Mouse (Mus musculus): ENCODE measurements around the gene Gm5678. TPM values are rescaled to one million over a fixed set of nuclear protein-coding genes. Genes with fewer than 3 reads are reported as not detected.
"Not testable (repeated sequence)": the region's sequence is repeated elsewhere in the genome, so short reads cannot be mapped to it uniquely, and the experiment has no call there.

Gene Gm5678
- polyA plus RNA-seq, 1 experiment from 2014 or later: not detected

DNA sequence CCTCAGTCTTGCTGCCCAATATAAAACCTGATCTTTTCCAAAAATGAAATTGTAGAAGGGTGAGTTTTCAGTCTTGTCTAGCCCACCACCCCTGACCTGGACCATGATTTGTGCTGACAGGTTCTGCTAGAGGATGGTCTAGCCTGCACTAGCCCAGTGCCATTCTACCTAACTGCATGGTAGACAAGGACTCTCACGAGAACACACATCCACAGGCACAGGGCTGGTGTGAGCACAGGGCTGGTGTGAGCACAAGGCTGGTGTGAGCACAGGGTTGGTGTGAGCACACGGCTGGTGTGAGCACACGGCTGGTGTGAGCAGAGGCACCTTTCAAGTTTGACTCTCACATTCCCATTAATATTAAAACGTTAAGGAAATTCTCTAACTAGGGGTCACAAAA lies 3.2 kb upstream of the Gm5678 start:
- Histone ChIP-seq H3K27ac (ENCODE audit: low read depth, low read length) (no peak overlapping the region), H3K36me3 (ENCODE audit: control insufficient read depth, insufficient read depth, low read length) (no peaks in the 10 kb centered on the region), H3K4me3 (ENCODE audit: low read depth, low read length) (no peak overlapping the region), H3K9me3 (ENCODE audit: control insufficient read depth, low read length) (no peaks in the 10 kb centered on the region), H3K4me2 (no peak overlapping the region), H3K9ac (ENCODE audit: low read length) (no peak overlapping the region), H3K4me1 (ENCODE audit: control insufficient read depth, insufficient read depth, low read length) (no peaks in the 10 kb centered on the region), H3K27me3 (ENCODE audit: control insufficient read depth, insufficient read depth, low read length) (no peaks in the 10 kb centered on the region)
- DNase-seq (ENCODE audit: low spot score, missing footprints): no peak
- ATAC-seq (ENCODE audit: low FRiP score): no peak
- 79% methylated on average over 4 of the region's 4 CpGs for WGBS

GRCm38 (mm10) chr16:93626745-93627144 lies 1.2 kb upstream of the Gm5678 start:
- Histone ChIP-seq H3K4me2 (no peak overlapping the region), H3K36me3 (ENCODE audit: control insufficient read depth, insufficient read depth, low read length) (no peaks in the 10 kb centered on the region), H3K4me3 (ENCODE audit: low read depth, low read length) (no peak overlapping the region), H3K4me1 (ENCODE audit: control insufficient read depth, insufficient read depth, low read length) (no peaks in the 10 kb centered on the region), H3K27ac (ENCODE audit: low read depth, low read length) (no peak overlapping the region), H3K9ac (ENCODE audit: low read length) (no peak overlapping the region), H3K27me3 (ENCODE audit: control insufficient read depth, insufficient read depth, low read length) (no peaks in the 10 kb centered on the region), H3K9me3 (ENCODE audit: control insufficient read depth, low read length) (no peaks in the 10 kb centered on the region)
- WGBS: 14% methylated on average over 1 of the region's 1 CpGs
- ATAC-seq (ENCODE audit: low FRiP score): no peak
- no peak for DNase-seq (ENCODE audit: low spot score, missing footprints)

DNA sequence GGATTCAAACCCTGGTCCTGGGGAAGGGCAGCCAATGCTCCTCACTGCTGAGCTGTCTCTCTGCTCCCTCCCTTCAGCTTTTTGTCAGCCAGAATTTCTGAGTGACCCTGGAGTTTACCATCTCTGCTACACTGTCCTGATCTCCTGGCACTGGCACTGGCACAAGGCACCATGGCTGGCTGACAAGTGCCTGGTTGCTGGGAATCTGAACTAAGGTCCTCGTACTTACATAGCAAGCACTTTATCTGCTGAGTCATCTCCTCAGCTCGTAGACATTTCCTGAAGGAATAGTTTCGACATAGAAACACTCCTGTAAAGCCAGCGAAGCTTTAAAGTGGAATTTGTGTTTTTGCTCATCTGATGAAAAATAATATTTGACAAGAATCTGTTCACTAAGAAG lies 16.1 kb downstream of the Gm5678 start:
- no peak overlapping the region for H3K4me2 ChIP-seq
- WGBS: 72% methylated on average over 4 of the region's 4 CpGs

GRCm38 (mm10) chr16:93648441-93649183 lies 20.7 kb downstream of the Gm5678 start:
- DNase-seq (ENCODE audit: low spot score, missing footprints): no peak
- no peaks in the 10 kb centered on the region for H3K27me3 ChIP-seq (ENCODE audit: control insufficient read depth, insufficient read depth, low read length)
- no peak overlapping the region for H3K4me3 ChIP-seq (ENCODE audit: low read depth, low read length)
- no peaks in the 10 kb centered on the region for H3K36me3 ChIP-seq (ENCODE audit: control insufficient read depth, insufficient read depth, low read length)
- WGBS: 83% methylated on average over 5 of the region's 5 CpGs
- H3K4me1 ChIP-seq (ENCODE audit: control insufficient read depth, insufficient read depth, low read length): no peaks in the 10 kb centered on the region
- H3K9ac ChIP-seq (ENCODE audit: low read length): no peak overlapping the region
- no peaks in the 10 kb centered on the region for H3K9me3 ChIP-seq (ENCODE audit: control insufficient read depth, low read length)
- no peak overlapping the region for H3K4me2 ChIP-seq
- H3K27ac ChIP-seq (ENCODE audit: low read depth, low read length): no peak overlapping the region
- ATAC-seq (ENCODE audit: low FRiP score): no peak

More for the DNA sequence above, 16.1 kb downstream of the Gm5678 start:
- Histone ChIP-seq H3K9ac (ENCODE audit: low read length) (no peak overlapping the region), H3K36me3 (ENCODE audit: control insufficient read depth, insufficient read depth, low read length) (no peaks in the 10 kb centered on the region), H3K27me3 (ENCODE audit: control insufficient read depth, insufficient read depth, low read length) (no peaks in the 10 kb centered on the region), H3K4me3 (ENCODE audit: low read depth, low read length) (no peak overlapping the region), H3K27ac (ENCODE audit: low read depth, low read length) (no peak overlapping the region), H3K9me3 (ENCODE audit: control insufficient read depth, low read length) (no peaks in the 10 kb centered on the region), H3K4me1 (ENCODE audit: control insufficient read depth, insufficient read depth, low read length) (no peaks in the 10 kb centered on the region)
- DNase-seq (ENCODE audit: low spot score, missing footprints) (no peak), ATAC-seq (ENCODE audit: low FRiP score) (no peak)

DNA sequence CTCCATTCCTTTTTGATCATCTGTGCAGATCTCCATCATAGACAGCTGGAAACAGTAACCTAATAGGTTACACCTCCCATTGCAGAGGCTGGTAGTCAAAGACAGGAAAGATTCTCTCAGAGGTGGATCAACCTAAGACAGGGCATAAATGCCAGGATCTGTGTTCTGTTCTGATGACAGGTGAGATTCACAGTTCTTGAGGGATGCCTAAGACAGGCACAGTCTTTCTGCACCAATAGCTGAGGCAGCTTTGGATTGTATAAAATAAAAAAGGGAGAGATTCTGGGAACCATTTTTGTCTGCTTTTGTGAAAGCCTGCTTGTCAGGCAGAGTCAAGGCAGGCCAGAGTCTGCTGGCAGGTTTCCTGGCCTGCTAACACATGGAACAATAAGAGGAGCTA lies 40.1 kb downstream of the Gm5678 start:
- no peaks in the 10 kb centered on the region for H3K4me1 ChIP-seq (ENCODE audit: control insufficient read depth, insufficient read depth, low read length)
- DNase-seq (ENCODE audit: low spot score, missing footprints): peak; percentile 59
- H3K36me3 ChIP-seq (ENCODE audit: control insufficient read depth, insufficient read depth, low read length): no peaks in the 10 kb centered on the region
- H3K9ac ChIP-seq (ENCODE audit: low read length): no peak overlapping the region
- H3K27ac ChIP-seq (ENCODE audit: low read depth, low read length): no peak overlapping the region
- no peak for ATAC-seq (ENCODE audit: low FRiP score)
- H3K9me3 ChIP-seq (ENCODE audit: control insufficient read depth, low read length): peaks cover 6% of the 10 kb centered on the region; the same call in 1 of the 2 replicates
- no peak overlapping the region for H3K4me3 ChIP-seq (ENCODE audit: low read depth, low read length)
- no peak overlapping the region for H3K4me2 ChIP-seq
- H3K27me3 ChIP-seq (ENCODE audit: control insufficient read depth, insufficient read depth, low read length): no peaks in the 10 kb centered on the region

DNA sequence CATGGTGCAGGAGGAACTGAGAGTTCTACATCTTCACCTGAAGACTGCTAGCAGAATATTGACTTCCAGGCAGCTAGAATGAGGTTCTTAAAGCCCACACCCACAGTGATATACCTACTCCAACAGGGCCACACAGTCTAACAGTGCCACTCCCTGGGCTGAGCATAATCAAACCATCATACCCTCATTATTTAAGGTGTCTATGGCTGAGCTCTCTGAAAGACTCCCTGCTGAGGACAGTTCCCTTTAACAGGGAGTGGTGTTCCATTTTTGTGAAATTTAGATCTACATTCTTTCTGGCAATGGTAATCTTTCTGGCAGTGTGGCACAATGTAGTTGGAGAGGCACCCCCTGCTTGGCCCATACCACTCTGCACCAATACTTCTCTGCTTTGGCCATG lies 41.6 kb downstream of the Gm5678 start:
- ATAC-seq (ENCODE audit: low FRiP score): no peak
- no peaks in the 10 kb centered on the region for H3K36me3 ChIP-seq (ENCODE audit: control insufficient read depth, insufficient read depth, low read length)
- no peak for DNase-seq (ENCODE audit: low spot score, missing footprints)
- no peaks in the 10 kb centered on the region for H3K27me3 ChIP-seq (ENCODE audit: control insufficient read depth, insufficient read depth, low read length)
- no peak overlapping the region for H3K9ac ChIP-seq (ENCODE audit: low read length)
- H3K4me2 ChIP-seq: no peak overlapping the region
- no peak overlapping the region for H3K27ac ChIP-seq (ENCODE audit: low read depth, low read length)
- peaks cover 6% of the 10 kb centered on the region; the same call in 1 of the 2 replicates for H3K9me3 ChIP-seq (ENCODE audit: control insufficient read depth, low read length)
- no peak overlapping the region for H3K4me3 ChIP-seq (ENCODE audit: low read depth, low read length)
- no peaks in the 10 kb centered on the region for H3K4me1 ChIP-seq (ENCODE audit: control insufficient read depth, insufficient read depth, low read length)

GRCm38 (mm10) chr16:93670466-93670865 lies 42.6 kb downstream of the Gm5678 start:
- not testable (repeated sequence) for H3K27me3 ChIP-seq (ENCODE audit: control insufficient read depth, insufficient read depth, low read length); H3K27ac ChIP-seq (ENCODE audit: low read depth, low read length); ATAC-seq (ENCODE audit: low FRiP score); H3K4me3 ChIP-seq (ENCODE audit: low read depth, low read length); H3K9me3 ChIP-seq (ENCODE audit: control insufficient read depth, low read length); H3K9ac ChIP-seq (ENCODE audit: low read length); H3K36me3 ChIP-seq (ENCODE audit: control insufficient read depth, insufficient read depth, low read length); DNase-seq (ENCODE audit: low spot score, missing footprints); H3K4me2 ChIP-seq; H3K4me1 ChIP-seq (ENCODE audit: control insufficient read depth, insufficient read depth, low read length)
- 42% methylated on average over 4 of the region's 4 CpGs for WGBS

DNA sequence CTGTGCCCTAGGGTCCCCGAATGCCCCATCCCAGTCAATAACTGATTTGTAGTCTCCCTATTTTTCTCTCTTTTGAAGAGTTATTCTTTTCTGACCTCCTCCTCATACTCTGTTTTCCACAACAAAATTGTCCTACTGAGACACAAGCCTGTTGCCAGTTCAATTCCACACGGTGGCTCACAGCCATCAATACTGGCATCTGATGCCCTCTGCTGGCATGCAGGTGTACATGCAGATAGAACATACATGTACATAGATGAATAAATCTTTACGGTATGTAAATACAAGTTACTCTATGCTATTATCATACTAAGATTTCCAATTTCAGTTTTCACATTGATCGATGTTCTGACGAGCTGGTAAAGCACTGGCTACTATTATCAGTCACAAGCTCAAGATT lies 43.2 kb downstream of the Gm5678 start:
- DNase-seq (ENCODE audit: low spot score, missing footprints) (no peak), ATAC-seq (ENCODE audit: low FRiP score) (no peak)
- Histone ChIP-seq H3K4me3 (ENCODE audit: low read depth, low read length) (no peak overlapping the region), H3K9ac (ENCODE audit: low read length) (no peak overlapping the region), H3K4me1 (ENCODE audit: control insufficient read depth, insufficient read depth, low read length) (no peaks in the 10 kb centered on the region), H3K9me3 (ENCODE audit: control insufficient read depth, low read length) (peaks cover 6% of the 10 kb centered on the region; the same call in 1 of the 2 replicates), H3K27ac (ENCODE audit: low read depth, low read length) (no peak overlapping the region), H3K27me3 (ENCODE audit: control insufficient read depth, insufficient read depth, low read length) (no peaks in the 10 kb centered on the region), H3K36me3 (ENCODE audit: control insufficient read depth, insufficient read depth, low read length) (no peaks in the 10 kb centered on the region), H3K4me2 (no peak overlapping the region)
- 88% methylated on average over 5 of the region's 5 CpGs for whole genome bisulfite sequencing

- H3K27me3 ChIP-seq (ENCODE audit: control insufficient read depth, insufficient read depth, low read length): no peaks in the 10 kb centered on the region; the same call in 1 of the 2 replicates
- H3K4me3 ChIP-seq (ENCODE audit: low read depth, low read length): no peak overlapping the region
- 81% methylated on average over 5 of the region's 5 CpGs for WGBS
- H3K4me2 ChIP-seq: no peak overlapping the region
- no peak for DNase-seq (ENCODE audit: low spot score, missing footprints)
- no peak for ATAC-seq (ENCODE audit: low FRiP score)
- no peak overlapping the region for H3K9ac ChIP-seq (ENCODE audit: low read length)
- H3K9me3 ChIP-seq (ENCODE audit: control insufficient read depth, low read length): no peaks in the 10 kb centered on the region
- no peaks in the 10 kb centered on the region for H3K36me3 ChIP-seq (ENCODE audit: control insufficient read depth, insufficient read depth, low read length)
- no peaks in the 10 kb centered on the region for H3K4me1 ChIP-seq (ENCODE audit: control insufficient read depth, insufficient read depth, low read length)
- no peak overlapping the region for H3K27ac ChIP-seq (ENCODE audit: low read depth, low read length)
Observed at GRCm38 (mm10) chr16:93676376-93676775, 48.5 kb downstream of the Gm5678 start.

All from midbrain, embryonic 11.5 days (tissue).